In genomic region chr15:103462539-103463261, GRCm38 (mm10) we compare ENCODE assay signal across 14 mouse cellular contexts. TPM values are rescaled to one million over a fixed set of nuclear protein-coding genes. Genes with fewer than 3 reads are reported as not detected.
A peak's percentile ranks its signal among the peaks of the same experiment; 100 is the strongest.
DNase-seq lines count a peak whose midpoint lies in the region; ATAC-seq lines count a peak whose summit lies in the region.
"Had no signal": no experiment of that assay in that cellular context is flagged by ENCODE, and none has a peak within 500 bp of the region (broad histone marks: within the 10 kb centered on the region; RNA-seq: fewer than 3 reads in every experiment).

No protein-coding gene starts in this region.

- no peaks in the 10 kb centered on the region for H3K27me3 ChIP-seq in forebrain, embryonic 14.5 days (replicated peaks; ENCODE audit: control insufficient read depth, insufficient read depth, low read length)
- no peaks in the 10 kb centered on the region for H3K27me3 ChIP-seq in forebrain, embryonic 12.5 days
- no peaks in the 10 kb centered on the region for H3K27me3 ChIP-seq in hindbrain, embryonic 13.5 days
- H3K27me3 ChIP-seq: limb, embryonic 12.5 days had no signal

- no peaks in the 10 kb centered on the region for H3K36me3 ChIP-seq in forebrain, embryonic 14.5 days (ENCODE audit: control insufficient read depth, insufficient read depth, low read length)
- no peaks in the 10 kb centered on the region for H3K36me3 ChIP-seq in forebrain, embryonic 12.5 days (replicated peaks)
- no peaks in the 10 kb centered on the region for H3K36me3 ChIP-seq in hindbrain, embryonic 13.5 days
- H3K36me3 ChIP-seq: limb, embryonic 12.5 days had no signal

- WGBS in forebrain, embryonic 14.5 days = 55% methylated on average over 7 of the region's 7 CpGs
- 65% methylated on average over 7 of the region's 7 CpGs for WGBS in forebrain, embryonic 12.5 days
- 78% methylated on average over 7 of the region's 7 CpGs for WGBS in hindbrain, embryonic 13.5 days

- no peaks in the 10 kb centered on the region for H3K4me1 ChIP-seq in forebrain, embryonic 14.5 days (ENCODE audit: control insufficient read depth, insufficient read depth, low read length)
- H3K4me1 ChIP-seq in forebrain, embryonic 12.5 days = no peaks in the 10 kb centered on the region; the same call in 1 of the 2 replicates
- H3K4me1 ChIP-seq in hindbrain, embryonic 13.5 days (replicated peaks) = no peaks in the 10 kb centered on the region
- H3K4me1 ChIP-seq: limb, embryonic 12.5 days had no signal

- intact Hi-C loops in left cerebral cortex, postnatal 25 days (cut with DNase I) = no loop called here
- intact Hi-C loops in heart, postnatal 25 days (cut with DNase I) = no loop called here

- no peaks in the 10 kb centered on the region for H3K9me3 ChIP-seq in forebrain, embryonic 14.5 days (replicated peaks; ENCODE audit: control insufficient read depth, low read length)
- H3K9me3 ChIP-seq in forebrain, embryonic 12.5 days = no peaks in the 10 kb centered on the region
- no peaks in the 10 kb centered on the region for H3K9me3 ChIP-seq in hindbrain, embryonic 13.5 days
- H3K9me3 ChIP-seq: limb, embryonic 12.5 days had no signal

- H3K27ac ChIP-seq in forebrain, embryonic 14.5 days (ENCODE audit: low read depth, low read length) = no peak overlapping the region
- no peak overlapping the region for H3K27ac ChIP-seq in forebrain, embryonic 12.5 days
- no peak overlapping the region for H3K27ac ChIP-seq in hindbrain, embryonic 13.5 days
- H3K27ac ChIP-seq: kidney, postnatal 0 days; limb, embryonic 12.5 days had no signal

- H3K4me2 ChIP-seq in forebrain, embryonic 14.5 days (ENCODE audit: low read length) = no peak overlapping the region
- no peak overlapping the region for H3K4me2 ChIP-seq in forebrain, embryonic 12.5 days
- H3K4me2 ChIP-seq in hindbrain, embryonic 13.5 days = no peak overlapping the region
- H3K4me2 ChIP-seq: limb, embryonic 12.5 days had no signal

- no peak overlapping the region for H3K9ac ChIP-seq in forebrain, embryonic 14.5 days (ENCODE audit: low read length)
- H3K9ac ChIP-seq in forebrain, embryonic 12.5 days = no peak overlapping the region
- H3K9ac ChIP-seq in hindbrain, embryonic 13.5 days = no peak overlapping the region
- H3K9ac ChIP-seq: limb, embryonic 12.5 days had no signal

- peak; percentile 30 for DNase-seq in forebrain, embryonic 14.5 days (ENCODE audit: low spot score)
- peak; percentile 35 to 48 for DNase-seq in left cerebral cortex, postnatal 25 days (ENCODE audit: low spot score in 2 of 2)
- DNase-seq in left cerebral cortex, adult 18-20 months (ENCODE audit: low spot score in 2 of 2) = no peak
- DNase-seq in MEL-GATA-1-ER (ENCODE audit: extremely low read depth, low read depth) = peak; percentile 65
- DNase-seq in heart, postnatal 25 days (ENCODE audit: low spot score) = peak; percentile 12
- DNase-seq in embryo, embryonic 9.5 days (ENCODE audit: extremely low spot score) = no peak
- DNase-seq: adrenal gland, postnatal 36 days; B cell, adult 2 months had no signal

- ATAC-seq in forebrain, embryonic 14.5 days = no peak
- no peak for ATAC-seq in forebrain, embryonic 12.5 days (ENCODE audit: low FRiP score)
- no peak for ATAC-seq in hindbrain, embryonic 13.5 days (ENCODE audit: low FRiP score)
- ATAC-seq: Patski had no signal

- no peak overlapping the region for H3K4me3 ChIP-seq in forebrain, embryonic 14.5 days (ENCODE audit: low read depth, low read length)
- no peak overlapping the region for H3K4me3 ChIP-seq in forebrain, embryonic 12.5 days (replicated peaks)
- H3K4me3 ChIP-seq in hindbrain, embryonic 13.5 days = no peak overlapping the region
- H3K4me3 ChIP-seq: limb, embryonic 12.5 days had no signal

RNA-seq across cellular contexts. Expression of gene Nckap1l, which starts 9.1 kb away (rescaled TPM):
- polyA plus RNA-seq in forebrain, embryonic 14.5 days (2014; fragmentation: Nextera tagmentation; extraction: Ambion mirVana) = 1.9 and 2.3 TPM in 2 replicates
- 1.2 and 1.6 TPM in 2 replicates for polyA plus RNA-seq in forebrain, embryonic 12.5 days (2016; fragmentation: Nextera tagmentation; extraction: Ambion mirVana)
- 10 to 100 TPM; 10.6 to 11.5 TPM for total RNA-seq in left cerebral cortex, postnatal 25 days (2021)
- 1 to 10 TPM; 9.0 to 9.2 TPM for total RNA-seq in left cerebral cortex, adult 18-20 months (2021)
- total RNA-seq in heart, postnatal 25 days (2021) = 1 to 10 TPM; 3.9 to 4.2 TPM
- polyA plus RNA-seq in hindbrain, embryonic 13.5 days (2015; fragmentation: Nextera tagmentation; extraction: Ambion mirVana) = 1.7 and 2.3 TPM in 2 replicates

RNA-seq across cellular contexts. Expression of gene Gtsf2, which starts 14.4 kb away (rescaled TPM):
- not detected in 2 replicates for polyA plus RNA-seq in forebrain, embryonic 14.5 days (2014; fragmentation: Nextera tagmentation; extraction: Ambion mirVana)
- polyA plus RNA-seq in forebrain, embryonic 12.5 days (2016; fragmentation: Nextera tagmentation; extraction: Ambion mirVana) = not detected in 2 replicates
- not detected for total RNA-seq in left cerebral cortex, postnatal 25 days (2021)
- total RNA-seq in left cerebral cortex, adult 18-20 months (2021) = not detected
- not detected for total RNA-seq in heart, postnatal 25 days (2021)
- not detected in 2 replicates for polyA plus RNA-seq in hindbrain, embryonic 13.5 days (2015; fragmentation: Nextera tagmentation; extraction: Ambion mirVana)
- total RNA-seq: adrenal gland, postnatal 36 days had no signal
- polyA plus RNA-seq: heart, embryonic 14.5 days; kidney, postnatal 0 days; limb, embryonic 12.5 days had no signal

RNA-seq across cellular contexts. Expression of gene Gtsf1, which starts 32.4 kb away (rescaled TPM):
- not detected in 2 replicates for polyA plus RNA-seq in forebrain, embryonic 14.5 days (2014; fragmentation: Nextera tagmentation; extraction: Ambion mirVana)
- polyA plus RNA-seq in forebrain, embryonic 12.5 days (2016; fragmentation: Nextera tagmentation; extraction: Ambion mirVana) = not detected in 2 replicates
- total RNA-seq in left cerebral cortex, postnatal 25 days (2021) = under 1 TPM in 1 of 2 experiments, not detected in 1; 0.73 TPM
- under 1 TPM in 1 of 2 experiments, not detected in 1; 0.45 TPM for total RNA-seq in left cerebral cortex, adult 18-20 months (2021)
- total RNA-seq in heart, postnatal 25 days (2021) = not detected
- polyA plus RNA-seq in hindbrain, embryonic 13.5 days (2015; fragmentation: Nextera tagmentation; extraction: Ambion mirVana) = not detected in 2 replicates
- total RNA-seq: adrenal gland, postnatal 36 days had no signal
- polyA plus RNA-seq: kidney, postnatal 0 days; limb, embryonic 12.5 days; Patski had no signal

RNA-seq across cellular contexts. Expression of gene Pde1b, which starts 40.1 kb away (rescaled TPM):
- polyA plus RNA-seq in forebrain, embryonic 14.5 days (2014; fragmentation: Nextera tagmentation; extraction: Ambion mirVana) = 61.1 and 61.5 TPM in 2 replicates
- polyA plus RNA-seq in forebrain, embryonic 12.5 days (2016; fragmentation: Nextera tagmentation; extraction: Ambion mirVana) = 42.7 and 45.8 TPM in 2 replicates
- 100 to 1,000 TPM; 124 to 227 TPM for total RNA-seq in left cerebral cortex, postnatal 25 days (2021)
- total RNA-seq in left cerebral cortex, adult 18-20 months (2021) = 100 to 1,000 TPM; 181 to 227 TPM
- 1 to 10 TPM; 1.1 to 1.4 TPM for total RNA-seq in heart, postnatal 25 days (2021)
- 81.6 and 84.0 TPM in 2 replicates for polyA plus RNA-seq in hindbrain, embryonic 13.5 days (2015; fragmentation: Nextera tagmentation; extraction: Ambion mirVana)

Comparison
In these comparisons a context has a peak if more than half of its experiments do, and no peak if none do; other contexts are left out.
1. DNase-seq: peak in forebrain, embryonic 14.5 days (single experiment), left cerebral cortex, postnatal 25 days (2 of 2), MEL-GATA-1-ER (single experiment) and heart, postnatal 25 days (single experiment); none in left cerebral cortex, adult 18-20 months (0 of 2) and embryo, embryonic 9.5 days (single experiment).